In the genomic region with DNA sequence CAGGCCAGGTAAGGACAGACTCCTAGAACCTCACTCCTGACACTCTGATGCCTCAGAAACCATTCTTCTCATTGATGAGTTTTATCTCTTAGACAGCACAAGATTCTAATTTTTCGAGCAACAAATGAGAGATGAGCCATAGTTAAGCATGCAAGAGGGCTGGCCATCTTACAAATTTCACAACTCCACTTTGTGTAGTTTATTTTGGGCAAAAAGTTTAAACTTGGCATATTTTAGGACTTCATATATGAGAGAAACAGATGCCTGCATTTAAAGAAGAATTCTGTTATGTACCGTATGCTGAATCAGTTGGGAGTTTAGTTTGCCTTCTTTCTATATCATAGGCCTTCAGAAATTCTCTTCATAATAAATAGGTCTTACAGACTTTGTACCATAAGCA, we compare ENCODE assay signal across 16 mouse cellular contexts.
"Had no signal": no experiment of that assay in that cellular context is flagged by ENCODE, and none has a peak within 500 bp of the region (broad histone marks: within the 10 kb centered on the region; RNA-seq: fewer than 3 reads in every experiment).

No protein-coding gene starts in this region.

- DNase-seq: gastrocnemius, postnatal 14 days; gastrocnemius, postnatal 36 days; heart, adult 18-20 months; heart, postnatal 10 days; heart, postnatal 4 days; kidney, adult 18-20 months; kidney, adult 8-10 months; kidney, postnatal 10 days; kidney, postnatal 25 days; kidney, postnatal 4 days; liver; liver, embryonic 13.5 days had no signal

- ATAC-seq: hindbrain, embryonic 16.5 days; inflammation-experienced regulatory T-cells, adult 6 months; intestine, embryonic 15.5 days; intestine, postnatal 0 days had no signal
